Mouse (Mus musculus) midbrain, embryonic 13.5 days (tissue): Measurements from ENCODE around the gene Ntmt1. TPM values are rescaled to one million over a fixed set of nuclear protein-coding genes. Genes with fewer than 3 reads are reported as not detected.

Experiments used
- ATAC-seq: fragments of 200-750 bp; cut with Nextera tagmentation; 2 replicates; pipeline ENCODE4 v1.8.0; 2017; ENCODE audit warnings: mild to moderate bottlenecking, moderate TSS enrichment, moderate library complexity
- H3K27ac ChIP-seq: fragments of 300-500 bp; sonication (generic); 2 replicates; pipeline ENCODE4 v1.5.1; 2015; ENCODE audit warnings: inconsistent platforms, mild to moderate bottlenecking, moderate library complexity
- H3K27me3 ChIP-seq: fragments of 300-500 bp; sonication (generic); 2 replicates; pipeline ENCODE4 v1.6.1; 2015; ENCODE audit warnings: mild to moderate bottlenecking, inconsistent platforms
- H3K36me3 ChIP-seq: fragments of 300-500 bp; sonication (generic); 2 replicates; pipeline ENCODE4 v1.6.1; 2015; ENCODE audit warnings: mild to moderate bottlenecking, inconsistent platforms
- H3K4me1 ChIP-seq: fragments of 300-500 bp; sonication (generic); replicated peaks from 2 replicates; pipeline ENCODE4 v1.6.1; 2015; ENCODE audit warnings: inconsistent platforms
- H3K4me2 ChIP-seq: fragments of 300-500 bp; sonication (generic); replicated peaks from 2 replicates; pipeline ENCODE4 v1.6.1; 2015; ENCODE audit warnings: moderate library complexity, mild to moderate bottlenecking, inconsistent platforms
- H3K4me3 ChIP-seq: fragments of 300-500 bp; sonication (generic); replicated peaks from 2 replicates; pipeline ENCODE4 v1.5.1; 2015; ENCODE audit warnings: mild to moderate bottlenecking, inconsistent platforms
- H3K9ac ChIP-seq: fragments of 300-500 bp; sonication (generic); replicated peaks from 2 replicates; pipeline ENCODE4 v1.6.1; 2015; ENCODE audit warnings: mild to moderate bottlenecking, inconsistent platforms
- H3K9me3 ChIP-seq: fragments of 300-500 bp; sonication (generic); 2 replicates; pipeline ENCODE4 v1.6.1; 2016; ENCODE audit warnings: mild to moderate bottlenecking, inconsistent platforms
- WGBS: fragments of 180-500 bp; shearing (Covaris S2); methylation state at CpG from one replicate; pipeline ENCODE4 v1.1.7; 2015; 5-methylcytosine and 5-hydroxymethylcytosine counted together
- polyA plus RNA-seq: library from polyadenylated mRNA; unstranded; fragments of >200 nt; fragmentation: Nextera tagmentation; extraction: Ambion mirVana; gene quantifications from 2 replicates; pipeline ENCODE4 v1.2.1, GENCODE M21; 2015

The Ntmt1 gene
- polyA plus RNA-seq, 1 experiment from 2014 or later = 121 TPM

DNA sequence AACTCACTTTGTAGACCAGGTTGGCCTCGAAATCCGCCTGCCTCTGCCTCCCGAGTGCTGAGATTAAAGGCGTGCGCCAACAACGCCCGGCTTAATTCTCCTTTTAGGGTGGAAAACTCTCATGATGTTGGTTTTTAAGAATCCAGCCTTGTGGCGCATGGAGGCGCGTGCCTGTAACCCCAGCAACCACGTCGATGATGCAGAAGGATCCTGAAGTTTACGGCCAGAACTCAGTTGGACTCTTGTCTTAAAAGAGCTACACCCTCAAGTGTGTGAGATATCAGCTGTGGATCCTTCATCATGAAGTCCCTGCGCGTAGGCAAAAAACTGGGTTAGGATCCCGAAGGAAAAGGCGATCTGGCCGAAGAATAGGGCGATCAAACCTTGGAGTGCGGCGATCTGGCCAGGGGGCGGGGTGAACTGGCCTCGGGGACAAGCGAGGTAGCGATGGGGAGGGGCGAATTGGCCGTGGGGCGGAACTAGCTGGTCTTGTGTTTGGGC, 429 bp upstream of the Ntmt1 start:
- peaks cover 31% of the 10 kb centered on the region for H3K4me1 ChIP-seq
- peak overlapping the region; percentile 85 for H3K4me3 ChIP-seq
- H3K27ac ChIP-seq = peak overlapping the region; percentile 82
- ATAC-seq = no peak
- H3K9ac ChIP-seq = peak overlapping the region; percentile 96
- peak overlapping the region; percentile 92 for H3K4me2 ChIP-seq
- H3K36me3 ChIP-seq = peaks cover 5% of the 10 kb centered on the region
- H3K9me3 ChIP-seq = no peaks in the 10 kb centered on the region
- WGBS = 4% methylated on average over 28 of the region's 28 CpGs
- peaks cover 14% of the 10 kb centered on the region for H3K27me3 ChIP-seq

DNA sequence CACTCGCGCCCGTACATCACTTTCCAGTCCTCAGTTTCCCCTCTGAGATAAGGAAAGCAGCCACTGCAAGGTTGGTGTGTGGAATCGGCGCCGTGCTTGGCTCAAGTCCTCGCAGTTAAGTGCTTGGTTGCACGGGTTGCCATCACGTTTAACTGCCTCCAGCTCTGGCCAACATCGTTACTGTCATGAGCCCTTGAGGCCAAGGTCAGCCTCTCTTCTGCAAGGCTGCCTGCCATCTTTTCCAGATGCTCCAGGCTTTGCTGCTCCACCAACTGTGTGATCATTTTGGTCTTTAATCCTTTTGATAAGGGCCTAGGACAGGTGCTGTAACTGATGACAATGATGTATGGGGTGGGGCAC, 650 bp downstream of the Ntmt1 start:
- H3K9ac ChIP-seq = peak overlapping the region; percentile 96
- H3K27me3 ChIP-seq = peaks cover 5% of the 10 kb centered on the region
- peak overlapping the region; percentile 82 for H3K27ac ChIP-seq
- peaks cover 16% of the 10 kb centered on the region for H3K36me3 ChIP-seq
- 6% methylated on average over 10 of the region's 10 CpGs for WGBS
- H3K4me1 ChIP-seq = peaks cover 31% of the 10 kb centered on the region
- peak overlapping the region; percentile 85 for H3K4me3 ChIP-seq
- H3K4me2 ChIP-seq = peak overlapping the region; percentile 92
- 0 out of 2 replicates have a peak, but pooled peaks have one; percentile 7 for ATAC-seq
- H3K9me3 ChIP-seq = no peaks in the 10 kb centered on the region

DNA sequence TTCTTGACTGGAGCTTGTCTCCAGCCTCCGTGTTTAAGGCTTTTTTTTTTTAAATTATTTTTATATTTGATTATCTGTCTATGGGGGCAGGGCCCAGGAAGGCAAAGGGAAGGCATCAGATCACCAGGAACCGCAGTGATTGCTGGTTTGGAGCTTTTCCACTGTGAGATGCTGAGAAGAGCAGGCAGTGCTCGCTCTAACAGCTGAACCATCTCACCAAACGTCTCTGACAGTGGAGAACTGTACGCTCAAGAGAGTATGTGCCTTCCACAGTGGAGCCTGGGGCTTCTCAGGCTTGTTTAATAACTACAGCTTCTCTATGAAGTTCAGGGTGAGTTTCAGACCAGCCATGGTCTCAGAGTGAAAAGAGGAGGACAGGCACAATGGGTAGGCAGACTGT, 1.9 kb downstream of the Ntmt1 start:
- WGBS = 80% methylated on average over 5 of the region's 5 CpGs
- H3K9me3 ChIP-seq = no peaks in the 10 kb centered on the region
- peak overlapping the region; percentile 92 for H3K4me2 ChIP-seq
- peak overlapping the region; percentile 11; the same call in 1 of the 2 replicates for H3K9ac ChIP-seq
- no peaks in the 10 kb centered on the region for H3K27me3 ChIP-seq
- peaks cover 28% of the 10 kb centered on the region for H3K36me3 ChIP-seq
- peaks cover 31% of the 10 kb centered on the region for H3K4me1 ChIP-seq
- H3K4me3 ChIP-seq = peak overlapping the region; percentile 2; the same call in 1 of the 2 replicates
- ATAC-seq = no peak
- H3K27ac ChIP-seq = no peak overlapping the region

DNA sequence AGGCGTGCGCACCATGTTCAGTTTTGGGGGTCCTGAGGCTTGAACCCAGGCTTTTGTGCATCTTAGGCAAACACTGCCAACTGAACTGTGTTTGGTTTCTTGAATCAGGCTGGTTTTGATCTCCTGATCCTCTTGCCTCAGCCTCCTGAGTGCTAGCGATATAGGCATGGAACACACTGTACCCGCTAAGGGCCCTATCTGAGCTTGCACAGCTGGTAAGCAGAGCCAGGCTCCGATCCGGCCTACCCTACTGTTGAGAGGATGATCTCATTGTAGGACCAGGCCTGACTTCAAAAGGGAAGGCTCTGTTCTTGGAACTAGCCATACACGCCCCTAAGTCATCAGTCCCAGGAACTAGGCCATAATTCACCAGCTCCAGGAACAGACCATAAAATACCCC, 2.9 kb downstream of the Ntmt1 start:
- Histone ChIP-seq H3K36me3 (peaks cover 39% of the 10 kb centered on the region), H3K4me2 (0 out of 2 replicates have a peak overlapping the region, but pooled peaks have one; percentile 4), H3K27me3 (no peaks in the 10 kb centered on the region), H3K4me3 (no peak overlapping the region), H3K9ac (no peak overlapping the region), H3K27ac (no peak overlapping the region), H3K4me1 (peaks cover 31% of the 10 kb centered on the region), H3K9me3 (no peaks in the 10 kb centered on the region)
- no peak for ATAC-seq
- 96% methylated on average over 7 of the region's 7 CpGs for WGBS

DNA sequence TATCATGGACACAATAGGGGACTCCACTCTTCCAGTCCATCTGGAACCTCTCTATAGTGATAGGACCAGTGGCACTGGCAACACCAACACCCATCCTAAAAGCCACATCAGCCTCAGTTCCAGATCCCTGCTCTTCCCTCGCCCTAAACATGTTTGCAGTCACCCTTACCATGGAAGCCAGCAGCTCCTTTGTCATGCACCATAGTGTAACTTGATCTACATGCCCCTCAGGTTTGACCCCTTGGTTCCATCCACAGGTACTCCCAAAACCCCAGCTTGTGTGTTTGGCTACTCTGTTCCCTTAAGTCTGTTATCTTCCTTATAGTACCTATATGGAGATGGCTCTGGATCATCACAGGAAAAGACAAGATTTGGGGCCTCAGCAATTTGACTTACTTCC, 8.8 kb downstream of the Ntmt1 start:
- Histone ChIP-seq H3K4me3 (no peak overlapping the region), H3K9ac (no peak overlapping the region), H3K4me2 (no peak overlapping the region), H3K27ac (no peak overlapping the region), H3K36me3 (peaks cover 88% of the 10 kb centered on the region), H3K4me1 (no peaks in the 10 kb centered on the region; the same call in 1 of the 2 replicates), H3K27me3 (no peaks in the 10 kb centered on the region), H3K9me3 (no peaks in the 10 kb centered on the region)
- ATAC-seq = no peak
- WGBS = 93% methylated on average over 1 of the region's 1 CpGs

DNA sequence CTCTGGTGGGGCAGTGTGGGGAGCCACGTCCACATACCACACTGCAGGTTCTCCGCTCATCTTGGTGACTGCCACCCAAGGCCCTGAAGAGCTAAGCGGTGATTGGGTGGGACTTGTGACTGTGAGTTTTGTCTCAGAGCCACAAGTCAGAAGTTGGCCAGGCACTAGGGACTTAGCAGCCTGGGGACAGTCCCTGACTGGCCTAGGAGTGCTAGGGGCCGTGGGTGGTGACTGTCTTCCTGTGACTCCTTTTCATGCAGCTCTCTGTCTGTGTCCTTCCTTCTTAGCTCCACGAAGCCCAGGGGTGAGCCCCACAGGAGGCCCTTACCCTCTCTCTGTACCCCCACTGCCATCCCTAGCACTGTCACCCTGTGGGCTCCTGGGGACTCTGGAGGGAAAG, 12.2 kb downstream of the Ntmt1 start:
- Histone ChIP-seq H3K4me1 (peaks cover 10% of the 10 kb centered on the region), H3K9ac (no peak overlapping the region), H3K36me3 (peaks cover 92% of the 10 kb centered on the region), H3K4me2 (no peak overlapping the region), H3K4me3 (no peak overlapping the region), H3K27me3 (no peaks in the 10 kb centered on the region), H3K27ac (no peak overlapping the region), H3K9me3 (no peaks in the 10 kb centered on the region)
- 94% methylated on average over 5 of the region's 5 CpGs for WGBS
- ATAC-seq = no peak

DNA sequence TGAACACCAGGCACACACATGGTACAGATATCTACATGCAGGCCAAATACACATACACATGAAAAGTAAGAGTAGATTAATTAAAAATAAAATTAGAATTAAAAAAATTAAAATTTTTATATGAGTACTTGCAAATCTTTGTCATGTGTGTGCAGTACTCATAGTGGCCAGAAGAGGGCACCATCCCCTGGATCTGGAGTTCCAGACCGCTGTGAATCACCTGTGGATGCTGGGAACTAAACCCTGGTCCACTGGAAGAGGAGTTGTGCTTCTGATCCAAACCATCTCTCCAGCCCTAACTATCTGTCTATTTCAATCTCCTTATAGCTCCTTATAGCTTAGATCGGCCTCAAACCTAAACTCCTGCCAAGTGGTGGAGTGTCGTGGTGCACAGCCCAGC, 13.4 kb downstream of the Ntmt1 start:
- H3K4me1 ChIP-seq = peaks cover 10% of the 10 kb centered on the region
- no peak overlapping the region for H3K4me2 ChIP-seq
- H3K4me3 ChIP-seq = no peak overlapping the region
- no peak for ATAC-seq
- H3K9ac ChIP-seq = no peak overlapping the region
- H3K27ac ChIP-seq = no peak overlapping the region
- no peaks in the 10 kb centered on the region for H3K27me3 ChIP-seq
- WGBS = 95% methylated on average over 3 of the region's 3 CpGs
- peaks cover 92% of the 10 kb centered on the region for H3K36me3 ChIP-seq
- no peaks in the 10 kb centered on the region for H3K9me3 ChIP-seq

DNA sequence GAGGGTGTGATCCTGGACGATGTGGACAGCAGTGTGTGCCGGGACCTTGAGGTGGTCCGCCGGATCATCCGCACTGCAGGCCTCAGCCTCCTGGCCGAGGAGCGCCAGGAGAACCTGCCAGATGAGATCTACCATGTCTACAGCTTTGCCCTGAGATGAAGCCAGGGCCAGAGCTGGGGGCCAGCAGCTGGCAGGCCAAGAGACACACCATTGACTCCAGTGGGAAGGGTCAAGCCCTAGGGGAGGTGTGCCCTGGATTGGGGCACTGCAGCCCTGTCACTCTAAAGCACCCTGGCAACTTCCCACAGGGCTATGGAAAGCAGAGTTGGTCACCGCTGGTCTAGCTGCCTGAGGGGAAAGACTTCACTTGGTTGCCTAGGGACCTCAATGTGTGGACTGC, 14.8 kb downstream of the Ntmt1 start:
- WGBS = 84% methylated on average over 8 of the region's 8 CpGs
- H3K36me3 ChIP-seq = peaks cover 86% of the 10 kb centered on the region
- peak overlapping the region; percentile 14; the same call in 1 of the 2 replicates for H3K27ac ChIP-seq
- H3K4me1 ChIP-seq = peaks cover 23% of the 10 kb centered on the region
- H3K4me3 ChIP-seq = no peak overlapping the region
- no peaks in the 10 kb centered on the region for H3K27me3 ChIP-seq
- H3K9me3 ChIP-seq = no peaks in the 10 kb centered on the region
- ATAC-seq = no peak
- H3K9ac ChIP-seq = no peak overlapping the region
- no peak overlapping the region for H3K4me2 ChIP-seq

DNA sequence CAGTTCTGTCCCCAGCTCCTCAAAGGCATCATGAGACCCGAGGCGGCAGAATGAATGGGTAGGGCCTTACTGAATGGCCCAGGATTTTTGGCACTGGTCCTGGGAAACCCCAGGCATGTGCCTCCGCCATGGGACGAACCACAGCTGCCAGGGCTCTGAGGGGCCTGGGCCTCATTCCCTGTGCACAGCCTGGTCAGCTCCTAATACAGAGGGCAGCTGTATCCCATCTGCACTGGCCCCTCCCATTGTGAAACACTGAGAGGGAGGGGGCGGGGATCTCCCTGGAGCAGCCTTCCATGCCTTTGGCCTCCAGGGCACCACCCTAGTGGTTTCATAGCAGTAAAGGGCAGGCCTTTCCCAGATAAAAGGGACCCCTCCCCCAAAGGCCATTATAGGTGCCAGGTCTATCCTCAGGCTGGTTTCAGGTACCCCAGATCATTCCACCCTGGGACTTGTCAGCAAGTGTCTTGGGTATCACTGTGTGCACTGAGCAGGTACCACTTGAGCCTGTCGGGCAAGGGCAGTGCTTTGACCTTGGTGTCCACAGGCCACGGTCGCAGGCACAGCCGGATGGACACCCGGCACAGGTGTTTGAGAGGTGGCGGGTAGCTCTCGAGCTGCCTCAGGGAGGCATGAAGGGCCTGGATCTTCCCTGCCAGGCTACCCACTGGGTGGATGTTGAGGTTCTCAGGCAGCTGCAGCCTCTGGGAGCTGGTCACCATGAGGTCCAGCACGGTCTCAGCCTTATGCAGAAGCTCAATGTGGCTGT, 15.9 kb downstream of the Ntmt1 start:
- WGBS = 84% methylated on average over 13 of the region's 13 CpGs
- H3K9ac ChIP-seq = no peak overlapping the region
- 0 out of 2 replicates have a peak overlapping the region, but pooled peaks have one; percentile 47 for H3K27ac ChIP-seq
- H3K4me2 ChIP-seq = no peak overlapping the region
- H3K27me3 ChIP-seq = no peaks in the 10 kb centered on the region
- peaks cover 78% of the 10 kb centered on the region for H3K36me3 ChIP-seq
- no peak overlapping the region for H3K4me3 ChIP-seq
- ATAC-seq = no peak
- peaks cover 24% of the 10 kb centered on the region for H3K4me1 ChIP-seq
- no peaks in the 10 kb centered on the region for H3K9me3 ChIP-seq

DNA sequence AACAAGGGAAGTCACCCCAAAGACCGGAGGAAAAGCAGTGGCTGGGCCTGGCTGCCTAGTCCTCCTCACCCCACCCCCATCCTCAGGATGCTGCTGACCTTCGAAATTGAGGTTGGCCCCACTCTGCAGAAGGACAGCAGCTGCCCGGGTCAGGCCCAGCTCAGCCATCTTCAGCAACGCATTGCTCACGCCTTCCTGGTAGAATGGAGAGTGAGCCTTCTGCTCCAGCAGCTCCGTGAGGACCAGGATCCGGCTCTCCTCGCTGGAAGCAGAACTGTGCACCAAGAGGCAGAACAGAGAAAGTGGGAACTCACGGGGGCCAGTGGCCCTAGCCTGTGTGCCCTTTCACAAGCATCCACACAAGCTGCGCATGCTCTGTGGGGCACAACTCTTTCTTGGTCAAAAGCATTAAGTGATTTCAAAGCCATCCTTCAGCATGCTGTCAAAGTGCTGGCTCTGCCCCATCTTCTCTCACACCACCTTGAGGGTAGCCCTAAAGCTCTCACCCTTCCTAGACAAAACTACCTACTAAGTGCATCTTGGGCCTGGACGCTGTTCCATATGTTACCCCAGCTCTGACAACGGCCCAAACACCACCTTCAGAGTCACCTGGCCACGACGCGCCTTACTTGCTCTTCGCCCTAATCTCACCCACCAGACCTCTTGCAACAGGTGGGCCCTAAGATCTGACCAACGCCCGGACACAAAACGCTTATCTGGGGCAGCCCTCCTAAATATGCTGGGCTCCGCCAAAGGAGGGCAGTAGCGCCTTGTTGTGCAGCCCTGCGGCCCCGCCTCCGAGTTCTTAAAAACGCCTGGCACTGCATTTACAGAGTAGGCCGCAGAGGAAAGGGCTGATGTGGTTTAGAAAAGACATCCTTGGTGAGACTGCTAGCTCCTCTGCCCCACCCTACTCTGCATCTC, 19.5 kb downstream of the Ntmt1 start:
- Histone ChIP-seq H3K4me3 (peak overlapping the region; percentile 88), H3K9me3 (no peaks in the 10 kb centered on the region), H3K27me3 (no peaks in the 10 kb centered on the region), H3K9ac (peak overlapping the region; percentile 90), H3K4me2 (peak overlapping the region; percentile 100), H3K36me3 (peaks cover 45% of the 10 kb centered on the region), H3K4me1 (peaks cover 24% of the 10 kb centered on the region), H3K27ac (peak overlapping the region; percentile 65)
- no peak for ATAC-seq
- WGBS = 35% methylated on average over 26 of the region's 26 CpGs

DNA sequence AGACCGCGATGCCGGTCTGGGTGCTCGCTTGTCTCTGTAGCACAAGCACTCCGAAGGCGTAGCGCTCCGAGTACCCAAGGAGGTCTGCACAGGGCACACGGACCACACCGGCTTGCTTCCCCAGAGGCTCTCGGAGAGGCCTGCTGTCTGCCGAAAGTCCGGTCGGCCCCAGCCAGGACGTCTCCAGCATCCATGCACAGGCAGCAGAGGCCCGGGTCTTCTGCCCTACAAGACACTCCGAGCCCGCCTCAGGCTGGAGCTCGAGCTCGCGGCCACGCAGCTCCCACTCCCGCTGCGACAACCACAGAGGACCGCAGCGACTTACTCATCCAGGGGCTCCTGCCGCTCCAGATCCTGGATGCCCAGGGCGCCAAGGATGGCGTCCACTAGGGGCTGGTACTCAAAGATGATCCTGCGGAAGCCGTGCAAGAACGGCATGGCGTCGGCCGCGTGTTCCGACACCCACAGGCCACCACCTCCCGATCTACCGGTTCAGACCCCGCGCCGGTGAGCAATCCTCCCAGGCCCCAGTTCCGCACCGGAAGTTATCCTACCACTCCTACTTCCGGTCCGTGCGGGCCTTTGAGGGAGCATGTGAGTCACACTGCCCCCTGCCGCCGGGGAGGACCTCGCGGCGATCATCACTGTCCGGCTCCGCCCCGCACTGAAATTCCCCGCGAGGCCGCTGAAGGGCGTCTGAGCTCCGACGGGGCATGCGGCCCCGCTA, 20.3 kb downstream of the Ntmt1 start:
- Histone ChIP-seq H3K4me3 (peak overlapping the region; percentile 88), H3K27ac (peak overlapping the region; percentile 65), H3K36me3 (peaks cover 36% of the 10 kb centered on the region), H3K4me1 (peaks cover 20% of the 10 kb centered on the region), H3K9ac (peak overlapping the region; percentile 90), H3K4me2 (peak overlapping the region; percentile 100), H3K9me3 (no peaks in the 10 kb centered on the region), H3K27me3 (no peaks in the 10 kb centered on the region)
- ATAC-seq = peak; percentile 91
- under 1% methylated on average over 63 of the region's 63 CpGs for WGBS
